Mouse (Mus musculus): ENCODE data around the gene Snupn. TPM values are rescaled to one million over a fixed set of nuclear protein-coding genes. Genes with fewer than 3 reads are reported as not detected.
"Not testable (repeated sequence)": the region's sequence is repeated elsewhere in the genome, so short reads cannot be mapped to it uniquely, and the experiment has no call there.

Snupn gene
- total RNA-seq (2021) = 15.0 and 16.4 TPM in 2 replicates
- long read RNA-seq, transcript Snupn-201 (9 exons, 1,391 nt) = major isoform, 19 of 22 reads
- long read RNA-seq, partial matches to known transcripts = 2 of 22 reads
- long read RNA-seq, other reads (novel, unspliced or antisense) = 1 of 22 reads

- peak; percentile 96 for DNase-seq
These were observed at the start of gene Snupn for GRCm38 (mm10) chr9:56950414-56951400. TSS of gene Snupn (plus strand) at chr9:56950878.

GRCm38 (mm10) chr9:56901187-56901586, 49.5 kb upstream of the Snupn start:
- DNase-seq = no peak

GRCm38 (mm10) chr9:56903662-56904061, 47.0 kb upstream of the Snupn start:
- DNase-seq = no peak

- DNase-seq = no peak
These were observed 43.1 kb upstream of the Snupn start for GRCm38 (mm10) chr9:56907549-56907948.

- not testable (repeated sequence) for DNase-seq
These were observed 40.7 kb upstream of the Snupn start for GRCm38 (mm10) chr9:56909991-56910390.

- DNase-seq = no peak
These were observed 39.7 kb upstream of the Snupn start for GRCm38 (mm10) chr9:56911017-56911416.

GRCm38 (mm10) chr9:56913991-56914390, 36.7 kb upstream of the Snupn start:
- DNase-seq = no peak

GRCm38 (mm10) chr9:56915116-56915515, 35.6 kb upstream of the Snupn start:
- DNase-seq = no peak

- DNase-seq = no peak
These were observed 34.8 kb upstream of the Snupn start for GRCm38 (mm10) chr9:56915695-56916410.

- DNase-seq = no peak
These were observed 33.5 kb upstream of the Snupn start for GRCm38 (mm10) chr9:56917131-56917530.

- DNase-seq = no peak
These were observed 32.2 kb upstream of the Snupn start for GRCm38 (mm10) chr9:56918466-56918865.

GRCm38 (mm10) chr9:56922746-56923145, 27.9 kb upstream of the Snupn start:
- DNase-seq = no peak

GRCm38 (mm10) chr9:56923841-56924650, 26.6 kb upstream of the Snupn start:
- DNase-seq = no peak

- peak; percentile 94 for DNase-seq
These were observed 26.0 kb upstream of the Snupn start for GRCm38 (mm10) chr9:56924651-56925027.

- DNase-seq = no peak
These were observed 25.2 kb upstream of the Snupn start for GRCm38 (mm10) chr9:56925291-56926024.

- no peak for DNase-seq
These were observed 24.7 kb upstream of the Snupn start for GRCm38 (mm10) chr9:56926025-56926360.

- no peak for DNase-seq
These were observed 24.3 kb upstream of the Snupn start for GRCm38 (mm10) chr9:56926387-56926786.

GRCm38 (mm10) chr9:56927191-56928012, 23.3 kb upstream of the Snupn start:
- DNase-seq = peak; percentile 27

- peak; percentile 96 for DNase-seq
These were observed 22.5 kb upstream of the Snupn start, which contains the start of gene Snx33 for GRCm38 (mm10) chr9:56928041-56928811. TSS of gene Snx33 (minus strand) at chr9:56928371.

GRCm38 (mm10) chr9:56929496-56929895, 21.2 kb upstream of the Snupn start:
- DNase-seq = no peak
